Comparison of ENCODE assay signal across 14 mouse cellular contexts in genomic region chr11:74750662-74751351, GRCm38 (mm10). TPM values are rescaled to one million over a fixed set of nuclear protein-coding genes. Genes with fewer than 3 reads are reported as not detected.
DNase-seq lines count a peak whose midpoint lies in the region; ATAC-seq and TF ChIP-seq lines count a peak whose summit lies in the region.
"Had no signal": no experiment of that assay in that cellular context is flagged by ENCODE, and none has a peak within 500 bp of the region (broad histone marks: within the 10 kb centered on the region; RNA-seq: fewer than 3 reads in every experiment).

No protein-coding gene starts in this region.

- TF ChIP-seq CTCF in cortical plate, adult 2 months (IDR thresholded peaks at IDR 0.05; ENCODE audit: extremely low read depth, insufficient read depth, low read length), result no peak

- no peak for TF ChIP-seq POLR2A in cortical plate, adult 2 months (IDR thresholded peaks at IDR 0.05; ENCODE audit: extremely low read depth, insufficient read depth, low read length)

- H3K36me3 ChIP-seq in hindbrain, embryonic 14.5 days (replicated peaks; ENCODE audit: control insufficient read depth, insufficient read depth), result no peaks in the 10 kb centered on the region
- H3K36me3 ChIP-seq in hindbrain, embryonic 11.5 days (ENCODE audit: control insufficient read depth, insufficient read depth, low read length), result no peaks in the 10 kb centered on the region
- H3K36me3 ChIP-seq in forebrain, embryonic 15.5 days, result no peaks in the 10 kb centered on the region
- H3K36me3 ChIP-seq in midbrain, embryonic 16.5 days (ENCODE audit: control insufficient read depth, insufficient read depth, low read length), result no peaks in the 10 kb centered on the region
- H3K36me3 ChIP-seq: embryonic facial prominence, embryonic 15.5 days; lung, embryonic 15.5 days had no signal

- H3K9me3 ChIP-seq in hindbrain, embryonic 14.5 days (ENCODE audit: control insufficient read depth, low read length), result no peaks in the 10 kb centered on the region
- H3K9me3 ChIP-seq in hindbrain, embryonic 11.5 days (ENCODE audit: control insufficient read depth, low read length), result no peaks in the 10 kb centered on the region
- H3K9me3 ChIP-seq in forebrain, embryonic 15.5 days, result no peaks in the 10 kb centered on the region
- no peaks in the 10 kb centered on the region for H3K9me3 ChIP-seq in midbrain, embryonic 16.5 days (replicated peaks; ENCODE audit: control insufficient read depth, low read length, poor library complexity, severe bottlenecking)
- H3K9me3 ChIP-seq: embryonic facial prominence, embryonic 15.5 days; lung, embryonic 15.5 days had no signal

- H3K4me2 ChIP-seq in hindbrain, embryonic 14.5 days (replicated peaks), result no peak overlapping the region
- H3K4me2 ChIP-seq in hindbrain, embryonic 11.5 days (replicated peaks; ENCODE audit: low read depth, low read length), result no peak overlapping the region
- no peak overlapping the region for H3K4me2 ChIP-seq in forebrain, embryonic 15.5 days (replicated peaks)
- no peak overlapping the region for H3K4me2 ChIP-seq in midbrain, embryonic 16.5 days (ENCODE audit: low read length)
- H3K4me2 ChIP-seq: embryonic facial prominence, embryonic 15.5 days; lung, embryonic 15.5 days had no signal

- DNase-seq in hindbrain, embryonic 14.5 days (ENCODE audit: low spot score), result no peak
- no peak for DNase-seq in hindbrain, embryonic 11.5 days (ENCODE audit: low spot score)
- no peak for DNase-seq in frontal cortex, postnatal 10 days (ENCODE audit: low spot score in 2 of 2)
- no peak for DNase-seq in kidney, postnatal 25 days
- DNase-seq: adrenal gland, postnatal 25 days; cerebellum, postnatal 36 days; kidney, adult 11 months; kidney, postnatal 36 days; liver had no signal

- H3K27ac ChIP-seq in hindbrain, embryonic 14.5 days, result peak overlapping the region; percentile 59
- no peak overlapping the region for H3K27ac ChIP-seq in hindbrain, embryonic 11.5 days (ENCODE audit: low read depth, low read length)
- peak overlapping the region; percentile 69; the same call in 1 of the 2 replicates for H3K27ac ChIP-seq in cortical plate, adult 2 months (ENCODE audit: insufficient read depth, low read length)
- H3K27ac ChIP-seq in forebrain, embryonic 15.5 days (replicated peaks), result peak overlapping the region; percentile 67
- peak overlapping the region; percentile 60 for H3K27ac ChIP-seq in midbrain, embryonic 16.5 days (ENCODE audit: low read length)
- H3K27ac ChIP-seq: embryonic facial prominence, embryonic 15.5 days; lung, embryonic 15.5 days had no signal

- no peak overlapping the region for H3K9ac ChIP-seq in hindbrain, embryonic 14.5 days
- no peak overlapping the region for H3K9ac ChIP-seq in hindbrain, embryonic 11.5 days (ENCODE audit: low read depth, low read length)
- no peak overlapping the region for H3K9ac ChIP-seq in forebrain, embryonic 15.5 days (replicated peaks)
- no peak overlapping the region for H3K9ac ChIP-seq in midbrain, embryonic 16.5 days (ENCODE audit: low read depth, low read length)
- H3K9ac ChIP-seq: embryonic facial prominence, embryonic 15.5 days; lung, embryonic 15.5 days had no signal

- H3K4me3 ChIP-seq in hindbrain, embryonic 14.5 days (replicated peaks; ENCODE audit: low read length), result no peak overlapping the region
- H3K4me3 ChIP-seq in hindbrain, embryonic 11.5 days (ENCODE audit: low read depth, low read length), result no peak overlapping the region
- H3K4me3 ChIP-seq in cortical plate, adult 2 months (ENCODE audit: insufficient read depth, low read length), result no peak overlapping the region
- H3K4me3 ChIP-seq in forebrain, embryonic 15.5 days, result no peak overlapping the region
- H3K4me3 ChIP-seq in midbrain, embryonic 16.5 days (ENCODE audit: low read depth, low read length), result no peak overlapping the region
- H3K4me3 ChIP-seq: embryonic facial prominence, embryonic 15.5 days; lung, embryonic 15.5 days had no signal

- WGBS in hindbrain, embryonic 14.5 days, result 86% methylated on average over 7 of the region's 7 CpGs
- 89% methylated on average over 7 of the region's 7 CpGs for WGBS in hindbrain, embryonic 11.5 days
- 67% methylated on average over 7 of the region's 7 CpGs for WGBS in forebrain, embryonic 15.5 days
- WGBS in midbrain, embryonic 16.5 days, result 81% methylated on average over 7 of the region's 7 CpGs

- H3K4me1 ChIP-seq in hindbrain, embryonic 14.5 days (replicated peaks; ENCODE audit: control insufficient read depth, insufficient read depth, low read length), result no peaks in the 10 kb centered on the region
- H3K4me1 ChIP-seq in hindbrain, embryonic 11.5 days (replicated peaks; ENCODE audit: control insufficient read depth, insufficient read depth, low read length), result no peaks in the 10 kb centered on the region; the same call in none of the 2 replicates
- H3K4me1 ChIP-seq in cortical plate, adult 2 months (ENCODE audit: control insufficient read depth, insufficient read depth, low read length), result no peaks in the 10 kb centered on the region
- H3K4me1 ChIP-seq in forebrain, embryonic 15.5 days, result peaks cover 11% of the 10 kb centered on the region
- no peaks in the 10 kb centered on the region for H3K4me1 ChIP-seq in midbrain, embryonic 16.5 days (ENCODE audit: control insufficient read depth, insufficient read depth, low read length)
- H3K4me1 ChIP-seq: embryonic facial prominence, embryonic 15.5 days; lung, embryonic 15.5 days had no signal

- ATAC-seq in hindbrain, embryonic 14.5 days (ENCODE audit: low FRiP score), result no peak
- ATAC-seq in hindbrain, embryonic 11.5 days (ENCODE audit: low FRiP score), result no peak
- no peak for ATAC-seq in forebrain, embryonic 15.5 days (replicated peaks)
- ATAC-seq in midbrain, embryonic 16.5 days, result no peak

- no peaks in the 10 kb centered on the region for H3K27me3 ChIP-seq in hindbrain, embryonic 14.5 days (ENCODE audit: control insufficient read depth, insufficient read depth, low read length)
- no peaks in the 10 kb centered on the region for H3K27me3 ChIP-seq in hindbrain, embryonic 11.5 days (ENCODE audit: control insufficient read depth, insufficient read depth, low read length)
- H3K27me3 ChIP-seq in forebrain, embryonic 15.5 days, result no peaks in the 10 kb centered on the region
- no peaks in the 10 kb centered on the region for H3K27me3 ChIP-seq in midbrain, embryonic 16.5 days (ENCODE audit: control insufficient read depth, insufficient read depth, low read depth, low read length)
- H3K27me3 ChIP-seq: embryonic facial prominence, embryonic 15.5 days; lung, embryonic 15.5 days had no signal

RNA-seq across cellular contexts. Expression of gene Mettl16, which starts 19.8 kb away (rescaled TPM):
- polyA plus RNA-seq in hindbrain, embryonic 14.5 days (2014; fragmentation: Nextera tagmentation; extraction: Ambion mirVana), result 35.2 and 36.8 TPM in 2 replicates
- polyA plus RNA-seq in hindbrain, embryonic 11.5 days (2014; fragmentation: Nextera tagmentation; extraction: Ambion mirVana), result 45.0 and 46.8 TPM in 2 replicates
- polyA plus RNA-seq in cortical plate, adult 2 months (2012; rRNA removed), result 14.4 and 15.1 TPM in 2 replicates
- polyA plus RNA-seq in forebrain, embryonic 15.5 days (2015; fragmentation: Nextera tagmentation; extraction: Ambion mirVana), result 54.3 and 55.5 TPM in 2 replicates
- 53.2 and 60.0 TPM in 2 replicates for polyA plus RNA-seq in midbrain, embryonic 16.5 days (2015; fragmentation: Nextera tagmentation; extraction: Ambion mirVana)

RNA-seq across cellular contexts. Expression of gene Pafah1b1, which starts 26.3 kb away (rescaled TPM):
- polyA plus RNA-seq in hindbrain, embryonic 14.5 days (2014; fragmentation: Nextera tagmentation; extraction: Ambion mirVana), result 110 and 111 TPM in 2 replicates
- polyA plus RNA-seq in hindbrain, embryonic 11.5 days (2014; fragmentation: Nextera tagmentation; extraction: Ambion mirVana), result 106 and 118 TPM in 2 replicates
- polyA plus RNA-seq in cortical plate, adult 2 months (2012; rRNA removed), result 177 and 180 TPM in 2 replicates
- polyA plus RNA-seq in forebrain, embryonic 15.5 days (2015; fragmentation: Nextera tagmentation; extraction: Ambion mirVana), result 58.3 and 59.8 TPM in 2 replicates
- 45.8 and 57.5 TPM in 2 replicates for polyA plus RNA-seq in midbrain, embryonic 16.5 days (2015; fragmentation: Nextera tagmentation; extraction: Ambion mirVana)
